Mouse (Mus musculus) myocyte (in vitro differentiated cells): ENCODE results near the gene Adamts10. TPM values are rescaled to one million over a fixed set of nuclear protein-coding genes. Genes with fewer than 3 reads are reported as not detected.

Source experiments
- H3K27me3 ChIP-seq: one replicate; pipeline ENCODE4 v1.6.1; 2011; ENCODE audit not compliant: control insufficient read depth, insufficient read depth, insufficient read length
- H3K36me3 ChIP-seq: one replicate; pipeline ENCODE4 v1.6.1; 2011; ENCODE audit not compliant: control insufficient read depth, insufficient read depth
- H3K4me2 ChIP-seq: one replicate; pipeline ENCODE4 v1.6.1; 2011; ENCODE audit warnings: low read depth, control low read depth
- H3K4me3 ChIP-seq: one replicate; pipeline ENCODE4 v1.5.1; 2011; ENCODE audit warnings: mild to moderate bottlenecking, control low read depth, moderate library complexity
- H3K79me2 ChIP-seq: one replicate; pipeline ENCODE4 v1.6.1; 2011; ENCODE audit not compliant: control insufficient read depth, insufficient read depth
- H3ac ChIP-seq: one replicate; pipeline ENCODE4 v1.6.1; 2011; ENCODE audit not compliant: control insufficient read depth, insufficient read length
- CEBPB ChIP-seq: IDR thresholded peaks from 2 replicates; pipeline ENCODE4 v1.6.1; 2011; ENCODE audit warnings: mild to moderate bottlenecking, moderate library complexity; ENCODE audit not compliant: poor library complexity, insufficient read depth, severe bottlenecking
- E2F4 ChIP-seq: IDR thresholded peaks from one replicate; pipeline ENCODE4 v1.6.1; 2011; ENCODE audit warnings: mild to moderate bottlenecking, control low read depth, moderate library complexity; ENCODE audit not compliant: insufficient read depth
- MAX ChIP-seq: IDR thresholded peaks from one replicate; pipeline ENCODE4 v1.6.1; 2011; ENCODE audit warnings: low read depth, mild to moderate bottlenecking, control low read depth
- MYOD1 ChIP-seq, 3 experiments: IDR thresholded peaks; one replicate each; pipeline ENCODE4 v1.6.1; 2011; ENCODE audit warnings: control low read depth in 2 of 3, low read depth in 2 of 3, mild to moderate bottlenecking in 2 of 3, moderate library complexity in 1 of 3; ENCODE audit not compliant: insufficient read length in 2 of 3, control insufficient read depth in 1 of 3
- MYOG ChIP-seq, 3 experiments: IDR thresholded peaks; one replicate each; pipeline ENCODE4 v1.6.1; 2011; ENCODE audit warnings: control low read depth in 2 of 3, low read depth in 2 of 3, mild to moderate bottlenecking in 2 of 3; ENCODE audit not compliant: insufficient read length in 2 of 3, control insufficient read depth in 1 of 3, insufficient read depth in 1 of 3
- POLR2A ChIP-seq: IDR thresholded peaks from one replicate; pipeline ENCODE4 v1.6.1; 2011; ENCODE audit warnings: low read depth, mild to moderate bottlenecking, control low read depth, moderate library complexity; ENCODE audit not compliant: insufficient read length
- POLR2AphosphoS2 ChIP-seq: IDR thresholded peaks from one replicate; pipeline ENCODE4 v1.6.1; 2011; ENCODE audit warnings: low read depth, control low read depth; ENCODE audit not compliant: insufficient read length
- REST ChIP-seq: IDR thresholded peaks from one replicate; pipeline ENCODE4 v1.6.1; 2011; ENCODE audit warnings: mild to moderate bottlenecking, control low read depth, moderate library complexity; ENCODE audit not compliant: insufficient read depth, insufficient read length
- SRF ChIP-seq: IDR thresholded peaks from one replicate; pipeline ENCODE4 v1.6.1; 2011; ENCODE audit warnings: low read depth; ENCODE audit not compliant: control insufficient read depth, insufficient read length
- TCF12 ChIP-seq: IDR thresholded peaks from one replicate; pipeline ENCODE4 v1.6.1; 2011; ENCODE audit warnings: mild to moderate bottlenecking, control low read depth; ENCODE audit not compliant: poor library complexity, insufficient read depth, severe bottlenecking
- TCF3 ChIP-seq: IDR thresholded peaks from one replicate; pipeline ENCODE4 v1.6.1; 2011; ENCODE audit warnings: low read depth, control low read depth; ENCODE audit not compliant: insufficient read length
- USF1 ChIP-seq: IDR thresholded peaks from one replicate; pipeline ENCODE4 v1.6.1; 2011; ENCODE audit warnings: low read depth, mild to moderate bottlenecking, control low read depth, moderate library complexity
- polyA plus RNA-seq: library from polyadenylated mRNA; unstranded; fragments of >200 nt; fragmentation: generic; extraction: Trizol; gene quantifications from one replicate; pipeline ENCODE4 v1.2.1, GENCODE M21; 2012; ENCODE audit warnings: missing spikeins

The Adamts10 gene
- polyA plus RNA-seq, 1 experiment: 4.5 TPM

DNA sequence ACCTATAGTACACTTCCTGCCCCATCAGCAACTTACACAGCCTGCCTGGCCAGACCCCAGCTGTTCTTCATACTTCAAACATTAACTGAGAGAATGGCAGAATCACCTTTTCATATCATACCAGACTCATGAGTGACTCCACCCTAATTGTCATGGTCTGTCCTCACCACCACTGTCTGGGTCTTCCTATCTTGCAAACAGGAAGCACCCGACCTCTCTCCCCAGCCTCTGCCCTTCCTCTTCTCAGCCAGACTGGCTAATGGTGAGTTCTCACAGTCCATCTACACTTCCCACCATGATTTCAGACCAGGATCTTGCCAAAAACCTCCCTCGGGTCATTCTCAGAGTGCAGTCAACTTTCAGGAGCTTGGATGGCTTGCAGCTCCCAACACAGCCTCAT is 42.2 kb downstream of the Adamts10 start:
- Histone ChIP-seq H3K4me3 (no peak overlapping the region), H3K27me3 (no peaks in the 10 kb centered on the region), H3K79me2 (no peaks in the 10 kb centered on the region), H3ac (no peak overlapping the region), H3K36me3 (no peaks in the 10 kb centered on the region), H3K4me2 (no peak overlapping the region)
- no peak for TF ChIP-seq E2F4
- no peak for TF ChIP-seq MYOG (IDR thresholded peaks at IDR 0.05; ENCODE audit: control insufficient read depth in 1 of 3, insufficient read depth in 1 of 3, insufficient read length in 2 of 3, low read depth in 2 of 3)
- no peak for TF ChIP-seq TCF12
- no peak for TF ChIP-seq CEBPB
- no peak for TF ChIP-seq MAX
- TF ChIP-seq MYOD1 (IDR thresholded peaks at IDR 0.05; ENCODE audit: control insufficient read depth in 1 of 3, insufficient read length in 2 of 3, low read depth in 2 of 3): no peak
- TF ChIP-seq POLR2A: no peak
- no peak for TF ChIP-seq POLR2AphosphoS2
- no peak for TF ChIP-seq TCF3
- TF ChIP-seq USF1: no peak
- TF ChIP-seq REST: no peak

GRCm38 (mm10) chr17:33584061-33584460 is 60.1 kb downstream of the Adamts10 start:
- Histone ChIP-seq H3K4me3 (no peak overlapping the region), H3K4me2 (no peak overlapping the region), H3K27me3 (peaks cover 30% of the 10 kb centered on the region), H3ac (no peak overlapping the region), H3K79me2 (no peaks in the 10 kb centered on the region), H3K36me3 (no peaks in the 10 kb centered on the region)
- TF ChIP-seq MYOG (IDR thresholded peaks at IDR 0.05; ENCODE audit: control insufficient read depth in 1 of 3, insufficient read depth in 1 of 3, insufficient read length in 2 of 3, low read depth in 2 of 3) (no peak), POLR2A (no peak), SRF (no peak), MYOD1 (IDR thresholded peaks at IDR 0.05; ENCODE audit: control insufficient read depth in 1 of 3, insufficient read length in 2 of 3, low read depth in 2 of 3) (no peak), USF1 (no peak), CEBPB (no peak), MAX (no peak), E2F4 (no peak), POLR2AphosphoS2 (no peak), TCF12 (no peak), REST (no peak), TCF3 (no peak)

DNA sequence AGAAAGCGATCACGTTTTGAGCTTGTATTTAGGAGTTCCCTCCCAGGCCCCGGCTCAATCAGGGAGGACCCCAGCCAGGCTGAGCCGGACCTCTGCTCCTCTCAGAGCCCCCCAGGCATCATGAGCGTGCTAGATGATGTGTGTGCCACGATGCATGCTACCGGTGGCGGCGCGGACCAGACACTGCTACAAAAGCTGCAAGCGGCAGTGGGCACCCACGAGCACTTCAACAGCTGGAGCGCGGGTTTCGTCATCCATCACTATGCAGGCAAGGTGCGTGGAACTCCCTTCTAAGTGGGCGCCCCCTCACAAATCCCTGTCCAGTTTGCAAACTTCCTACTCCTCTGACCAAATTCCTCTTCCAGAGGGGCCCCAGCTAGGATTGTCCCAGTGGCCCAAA is 62.0 kb downstream of the Adamts10 start:
- H3ac ChIP-seq: no peak overlapping the region
- H3K36me3 ChIP-seq: no peaks in the 10 kb centered on the region
- no peaks in the 10 kb centered on the region for H3K79me2 ChIP-seq
- H3K4me2 ChIP-seq: no peak overlapping the region
- TF ChIP-seq POLR2A (no peak), USF1 (no peak)
- H3K27me3 ChIP-seq: peaks cover 27% of the 10 kb centered on the region
- H3K4me3 ChIP-seq: no peak overlapping the region

DNA sequence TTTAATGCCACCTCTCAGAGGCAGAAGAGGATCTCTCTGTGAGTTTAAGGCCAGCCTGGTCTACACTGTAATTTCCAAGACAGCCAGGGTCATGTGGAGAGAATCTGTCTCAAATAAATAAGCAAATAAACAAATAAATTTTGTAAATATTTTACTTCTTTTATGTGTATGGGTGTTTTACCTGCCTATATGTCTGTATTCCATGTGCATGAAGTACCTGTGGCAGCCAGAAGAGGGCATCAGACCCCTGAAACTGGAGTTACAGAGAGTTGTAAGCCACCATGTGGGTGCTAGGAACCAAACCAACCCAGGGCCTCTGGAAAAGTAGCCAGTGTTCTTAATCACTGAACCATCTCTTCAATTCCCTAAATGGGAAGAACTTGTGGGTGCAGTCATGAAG is 73.3 kb downstream of the Adamts10 start:
- peaks cover 10% of the 10 kb centered on the region for H3K27me3 ChIP-seq
- TF ChIP-seq POLR2A (no peak), TCF3 (no peak), MAX (no peak), MYOD1 (IDR thresholded peaks at IDR 0.05; ENCODE audit: control insufficient read depth in 1 of 3, insufficient read length in 2 of 3, low read depth in 2 of 3) (no peak), USF1 (no peak), REST (no peak), E2F4 (no peak), POLR2AphosphoS2 (no peak), CEBPB (no peak), TCF12 (no peak), MYOG (IDR thresholded peaks at IDR 0.05; ENCODE audit: control insufficient read depth in 1 of 3, insufficient read depth in 1 of 3, insufficient read length in 2 of 3, low read depth in 2 of 3) (no peak), SRF (no peak)
- H3K36me3 ChIP-seq: no peaks in the 10 kb centered on the region
- no peak overlapping the region for H3K4me3 ChIP-seq
- H3K79me2 ChIP-seq: no peaks in the 10 kb centered on the region
- H3ac ChIP-seq: no peak overlapping the region
- no peak overlapping the region for H3K4me2 ChIP-seq

GRCm38 (mm10) chr17:33598506-33598905 is 74.5 kb downstream of the Adamts10 start:
- no peak overlapping the region for H3K4me3 ChIP-seq

More at GRCm38 (mm10) chr17:33598506-33598905, 74.5 kb downstream of the Adamts10 start:
- Histone ChIP-seq H3ac (no peak overlapping the region), H3K79me2 (no peaks in the 10 kb centered on the region), H3K36me3 (no peaks in the 10 kb centered on the region), H3K4me2 (no peak overlapping the region), H3K27me3 (peaks cover 6% of the 10 kb centered on the region)
- TF ChIP-seq SRF (no peak), MAX (no peak), TCF3 (no peak), MYOD1 (IDR thresholded peaks at IDR 0.05; ENCODE audit: control insufficient read depth in 1 of 3, insufficient read length in 2 of 3, low read depth in 2 of 3) (no peak), POLR2AphosphoS2 (no peak), MYOG (IDR thresholded peaks at IDR 0.05; ENCODE audit: control insufficient read depth in 1 of 3, insufficient read depth in 1 of 3, insufficient read length in 2 of 3, low read depth in 2 of 3) (no peak), POLR2A (no peak), USF1 (no peak), CEBPB (no peak), E2F4 (no peak), REST (no peak), TCF12 (no peak)
